Mouse (Mus musculus) CH12.LX (cell line): ENCODE measurements at regions not wholly inside any gene's neighbourhood (a gene's known extent, or its start where the extent isn't known, plus 50 kb on each side); places are given as distances from the start of the nearest gene placed in this dataset.

ENCODE experiments used
- DNase-seq: peaks from one replicate; pipeline ENCODE4 v3.0.0-alpha.2; 2013; ENCODE audit errors: extremely low read depth
- H3K27ac ChIP-seq: 2 replicates; pipeline ENCODE4 v1.5.1; 2012; ENCODE audit warnings: low read depth, mild to moderate bottlenecking, control low read depth, moderate library complexity; ENCODE audit not compliant: insufficient read depth
- H3K27me3 ChIP-seq: replicated peaks from 2 replicates; pipeline ENCODE3; 2012; ENCODE audit warnings: inconsistent platforms
- H3K36me3 ChIP-seq, 2 experiments: replicated peaks in 1 of 2; 2 replicates each; pipeline versions ENCODE3 to v1.6.1; 2012; ENCODE audit warnings: inconsistent platforms in 1 of 2, low read length in 1 of 2, mild to moderate bottlenecking in 1 of 2, mixed read lengths in 1 of 2, moderate library complexity in 1 of 2; ENCODE audit not compliant: control insufficient read depth in 1 of 2, insufficient read depth in 1 of 2
- H3K4me1 ChIP-seq, 2 experiments: 2 replicates each; pipeline ENCODE4 v1.6.1; 2012; ENCODE audit warnings: inconsistent platforms in 1 of 2, moderate library complexity in 1 of 2; ENCODE audit not compliant: insufficient read depth in 2 of 2, control insufficient read depth in 1 of 2
- H3K4me2 ChIP-seq: 2 replicates; pipeline ENCODE4 v1.6.1; 2012; ENCODE audit warnings: low read depth, mild to moderate bottlenecking, control low read depth; ENCODE audit not compliant: poor library complexity, insufficient read depth, severe bottlenecking
- H3K4me3 ChIP-seq, 3 experiments: fragments of 150-350 bp in 1 of 3; sonication (generic) in 1 of 3; replicated peaks in 1 of 3; 2 replicates each; pipeline versions ENCODE3 to v1.5.1; 2011 to 2012; ENCODE audit warnings: low read depth in 2 of 3, low read length in 2 of 3, mild to moderate bottlenecking in 2 of 3, moderate library complexity in 2 of 3, control low read depth in 1 of 3, improper control_type of control experiment in 1 of 3, inconsistent platforms in 1 of 3, mixed read lengths in 1 of 3; ENCODE audit not compliant: poor library complexity in 1 of 3
- H3K79me2 ChIP-seq: replicated peaks from 2 replicates; pipeline ENCODE4 v1.6.1; 2012; ENCODE audit warnings: mild to moderate bottlenecking, moderate library complexity; ENCODE audit not compliant: control insufficient read depth, poor library complexity, insufficient read depth, severe bottlenecking; ENCODE audit errors: extremely low read depth
- H3K9ac ChIP-seq: 2 replicates; pipeline ENCODE4 v1.6.1; 2012; ENCODE audit warnings: low read depth, mild to moderate bottlenecking, control low read depth, moderate library complexity; ENCODE audit not compliant: insufficient read depth
- H3K9me3 ChIP-seq: replicated peaks from 2 replicates; pipeline ENCODE3; 2012; ENCODE audit warnings: low read length, inconsistent platforms, mixed read lengths
- BHLHE40 ChIP-seq: IDR thresholded peaks from 2 replicates; pipeline ENCODE4 v1.6.1; 2011; ENCODE audit warnings: mild to moderate bottlenecking, low read depth, low read length, improper control_type of control experiment
- E2F4 ChIP-seq: IDR thresholded peaks from 2 replicates; pipeline ENCODE4 v1.6.1; 2011; ENCODE audit warnings: low read depth, low read length, improper control_type of control experiment; ENCODE audit not compliant: insufficient replicate concordance
- ELF1 ChIP-seq: IDR thresholded peaks from 2 replicates; pipeline ENCODE4 v1.6.1; 2014; ENCODE audit warnings: low read depth, mild to moderate bottlenecking, inconsistent platforms, low read length, improper control_type of control experiment
- ETS1 ChIP-seq: conservative IDR thresholded peaks from 2 replicates; pipeline ENCODE4 v1.6.1; 2012; ENCODE audit warnings: low read depth, mild to moderate bottlenecking, inconsistent platforms, low read length, improper control_type of control experiment, moderate library complexity
- IRF4 ChIP-seq: IDR thresholded peaks from 2 replicates; pipeline ENCODE4 v1.6.1; 2014; ENCODE audit warnings: low read depth, mild to moderate bottlenecking, inconsistent platforms, low read length, improper control_type of control experiment
- JUN ChIP-seq: IDR thresholded peaks from 2 replicates; pipeline ENCODE4 v1.6.1; 2011; ENCODE audit warnings: low read depth, mild to moderate bottlenecking, low read length, improper control_type of control experiment, moderate library complexity; ENCODE audit not compliant: insufficient read depth
- MAFK ChIP-seq: IDR thresholded peaks from 2 replicates; pipeline ENCODE4 v1.6.1; 2011; ENCODE audit warnings: low read length, improper control_type of control experiment; ENCODE audit not compliant: insufficient replicate concordance
- MAX ChIP-seq: IDR thresholded peaks from 2 replicates; pipeline ENCODE4 v1.6.1; 2011; ENCODE audit warnings: low read length, improper control_type of control experiment
- MAZ ChIP-seq: IDR thresholded peaks from 2 replicates; pipeline ENCODE4 v1.6.1; 2012; ENCODE audit warnings: low read depth, mild to moderate bottlenecking, inconsistent platforms, low read length, improper control_type of control experiment, moderate library complexity
- NELFE ChIP-seq: IDR thresholded peaks from 2 replicates; pipeline ENCODE4 v1.6.1; 2011; ENCODE audit warnings: low read depth, low read length, improper control_type of control experiment
- POLR2A ChIP-seq: IDR thresholded peaks from 2 replicates; pipeline ENCODE4 v1.6.1; 2011; ENCODE audit warnings: low read depth, mild to moderate bottlenecking, improper control_type of control experiment, low read length
- RAD21 ChIP-seq: IDR thresholded peaks from 2 replicates; pipeline ENCODE4 v1.6.1; 2011; ENCODE audit warnings: low read depth, mild to moderate bottlenecking, low read length, improper control_type of control experiment, moderate library complexity
- RCOR1 ChIP-seq: conservative IDR thresholded peaks from 2 replicates; pipeline ENCODE4 v1.6.1; 2012; ENCODE audit warnings: low read depth, mild to moderate bottlenecking, inconsistent platforms, low read length, improper control_type of control experiment
- TBP ChIP-seq: conservative IDR thresholded peaks from 2 replicates; pipeline ENCODE4 v1.6.1; 2011; ENCODE audit warnings: low read depth, low read length, improper control_type of control experiment
- USF2 ChIP-seq: conservative IDR thresholded peaks from 2 replicates; pipeline ENCODE4 v1.6.1; 2011; ENCODE audit warnings: low read depth, low read length, improper control_type of control experiment
- ZKSCAN1 ChIP-seq: IDR thresholded peaks from 2 replicates; pipeline ENCODE4 v1.6.1; 2012; ENCODE audit warnings: low read depth, inconsistent platforms, low read length, improper control_type of control experiment, borderline replicate concordance
- dilution Hi-C: fragments of 300-500 bp; cut with MboI; formaldehyde crosslinking; loops from 2 replicates; pipeline ENCODE4 v1.14.3; 2020; ENCODE audit warnings: low sequenced_read_pairs; ENCODE audit not compliant: extremely low pct_unique_long_range_greater_than_20kb, extremely low pct_ligation_motif_present
- in situ Hi-C: fragments of 300-500 bp; cut with MboI; formaldehyde crosslinking; loops from 3 replicates; pipeline ENCODE4 v1.14.3; 2019; ENCODE audit warnings: low sequenced_read_pairs, low pct_ligation_motif_present, low pct_unique_long_range_greater_than_20kb, mixed read lengths

DNA sequence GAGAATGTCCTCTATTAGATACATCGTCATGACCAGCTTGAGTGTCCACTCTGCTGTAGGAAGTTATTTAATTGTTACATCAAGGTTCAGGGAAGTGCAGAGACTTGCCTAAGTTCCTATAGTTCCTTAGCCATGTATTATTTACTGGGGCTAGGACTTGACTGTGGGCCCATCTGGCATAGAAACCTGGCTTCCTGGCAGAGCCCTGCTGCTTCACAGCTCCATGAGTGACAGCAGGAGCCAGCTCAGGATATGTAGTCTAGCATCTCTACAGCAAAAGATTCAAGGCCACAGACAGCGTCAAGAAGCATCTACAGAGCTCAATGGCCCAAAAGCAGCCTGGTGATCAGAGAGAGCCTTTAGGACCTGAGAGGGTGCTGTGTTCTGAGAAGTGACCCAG lies 163.2 kb upstream of the Unc93a2 start:
- H3K9ac ChIP-seq = no peak overlapping the region
- H3K79me2 ChIP-seq = no peaks in the 10 kb centered on the region
- TF ChIP-seq IRF4 = no peak
- no peaks in the 10 kb centered on the region for H3K36me3 ChIP-seq
- in situ Hi-C loops = no loop called here
- no peak for DNase-seq
- no peaks in the 10 kb centered on the region for H3K4me1 ChIP-seq
- H3K27me3 ChIP-seq = no peaks in the 10 kb centered on the region
- H3K4me2 ChIP-seq = no peak overlapping the region
- dilution Hi-C loops = no loop called here
- no peaks in the 10 kb centered on the region for H3K9me3 ChIP-seq
- H3K27ac ChIP-seq = no peak overlapping the region
- no peak overlapping the region for H3K4me3 ChIP-seq

DNA sequence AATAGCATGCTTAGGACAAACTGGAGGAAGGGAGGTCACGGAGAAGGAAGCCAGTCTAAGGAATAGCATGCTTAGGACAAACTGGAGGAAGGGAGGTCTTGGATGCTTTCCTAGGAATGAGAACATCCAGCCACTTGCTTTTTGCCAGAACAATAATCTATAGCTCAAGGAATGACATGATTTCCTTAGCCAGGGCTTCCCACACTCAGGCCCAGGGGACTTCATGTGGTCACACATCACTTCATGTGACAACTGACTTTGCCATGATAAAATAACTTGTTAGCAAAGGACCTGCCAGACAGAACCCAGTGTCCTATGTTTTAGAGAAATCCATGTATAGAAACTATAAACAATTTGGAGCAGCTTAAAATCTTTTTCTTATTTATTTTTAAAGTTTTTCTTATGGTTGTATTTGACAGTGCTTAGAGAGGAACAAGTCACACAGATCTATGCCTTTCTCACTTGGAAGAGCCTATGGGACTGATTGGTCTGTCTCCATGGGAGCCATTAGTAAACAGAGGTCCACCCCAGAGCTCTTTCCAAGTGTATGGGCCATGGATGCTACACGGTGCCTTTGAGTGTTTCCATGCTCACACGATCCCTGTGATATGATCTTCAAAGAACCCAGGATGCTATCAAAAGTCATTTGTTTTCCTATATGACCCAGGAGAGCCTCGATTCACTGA lies 153.3 kb upstream of the Unc93a2 start:
- in situ Hi-C loops = no loop called here
- H3K4me1 ChIP-seq = peaks cover 2 to 5% of the 10 kb centered on the region in 2 experiments; a peak in 1 of 4 replicates
- TF ChIP-seq RCOR1 = no peak
- no peak for TF ChIP-seq MAZ
- no peak for TF ChIP-seq JUN
- TF ChIP-seq ELF1 = no peak
- no peak for TF ChIP-seq ETS1
- no peak for TF ChIP-seq NELFE
- TF ChIP-seq RAD21 = no peak
- TF ChIP-seq MAX = no peak
- no peak for TF ChIP-seq TBP
- TF ChIP-seq USF2 = no peak
- no peak for TF ChIP-seq POLR2A
- TF ChIP-seq BHLHE40 = no peak
- no peak for TF ChIP-seq MAFK
- TF ChIP-seq E2F4 = no peak
- no peak for TF ChIP-seq ZKSCAN1
- TF ChIP-seq IRF4 = no peak
- no peak overlapping the region for H3K4me2 ChIP-seq
- no peaks in the 10 kb centered on the region for H3K36me3 ChIP-seq
- no peak for DNase-seq
- H3K9me3 ChIP-seq = peaks cover 9% of the 10 kb centered on the region
- dilution Hi-C loops = no loop called here
- no peaks in the 10 kb centered on the region for H3K79me2 ChIP-seq
- H3K4me3 ChIP-seq = no peak overlapping the region
- no peak overlapping the region for H3K9ac ChIP-seq
- H3K27ac ChIP-seq = no peak overlapping the region
- H3K27me3 ChIP-seq = no peaks in the 10 kb centered on the region
